Comparison of ENCODE assay signal across 8 mouse cellular contexts in the genomic region with DNA sequence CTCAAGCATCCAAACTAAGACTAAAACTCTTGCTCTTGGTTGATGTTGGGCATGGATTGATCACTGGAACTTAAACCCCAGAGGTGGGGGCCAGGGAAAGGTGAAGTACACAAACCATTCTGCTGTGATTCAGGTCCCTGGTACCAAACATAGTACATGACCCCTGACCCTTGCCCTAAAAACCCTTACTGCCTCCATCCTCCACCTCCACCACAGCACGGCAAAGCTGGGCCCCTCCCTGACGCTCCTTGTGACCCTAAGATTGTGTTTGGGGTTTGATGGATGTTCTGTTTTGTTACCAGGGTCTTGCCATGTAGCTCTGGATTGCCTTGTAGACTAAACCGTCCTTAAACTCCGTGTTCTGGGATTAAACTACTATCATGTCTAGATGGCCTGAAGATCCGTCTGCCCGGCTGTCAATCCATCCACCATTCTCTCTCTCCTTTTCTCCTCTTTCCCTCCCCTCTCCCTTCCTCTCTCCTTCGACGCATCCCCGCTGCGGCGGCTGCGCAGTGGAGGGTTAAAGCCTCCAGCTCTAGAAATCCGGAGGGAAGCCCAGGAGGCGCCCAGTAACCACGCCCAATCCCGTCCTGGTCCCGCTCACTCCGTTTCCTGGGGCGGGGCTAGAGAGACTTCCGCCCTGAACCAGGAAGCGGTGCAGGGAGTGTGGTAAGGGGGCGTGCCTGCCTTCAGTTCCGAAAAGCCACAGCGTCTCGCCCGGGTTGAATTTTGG. TPM values are rescaled to one million over a fixed set of nuclear protein-coding genes. Genes with fewer than 3 reads are reported as not detected.
DNase-seq lines count a peak whose midpoint lies in the region; ATAC-seq lines count a peak whose summit lies in the region.

Armc7 (plus strand) TSS at position 643 of the 733 bp plus-strand sequence.

- WGBS in embryonic facial prominence, embryonic 14.5 days = under 1% methylated on average over 26 of the region's 26 CpGs
- WGBS in kidney, embryonic 14.5 days = under 1% methylated on average over 26 of the region's 26 CpGs
- under 1% methylated on average over 26 of the region's 26 CpGs for WGBS in limb, embryonic 15.5 days

- H3K4me1 ChIP-seq in embryonic facial prominence, embryonic 14.5 days (ENCODE audit: control insufficient read depth, insufficient read depth, low read length) = peaks cover 10% of the 10 kb centered on the region; the same call in 1 of the 2 replicates
- H3K4me1 ChIP-seq in kidney, embryonic 14.5 days (ENCODE audit: control insufficient read depth, insufficient read depth, low read length) = peaks cover 26% of the 10 kb centered on the region
- peaks cover 22% of the 10 kb centered on the region for H3K4me1 ChIP-seq in limb, embryonic 15.5 days

- no peaks in the 10 kb centered on the region for H3K9me3 ChIP-seq in embryonic facial prominence, embryonic 14.5 days (ENCODE audit: control insufficient read depth, low read length)
- no peaks in the 10 kb centered on the region for H3K9me3 ChIP-seq in kidney, embryonic 14.5 days (ENCODE audit: control insufficient read depth, low read length)
- no peaks in the 10 kb centered on the region for H3K9me3 ChIP-seq in limb, embryonic 15.5 days

- H3K4me2 ChIP-seq in embryonic facial prominence, embryonic 14.5 days (ENCODE audit: low read depth, low read length) = peak within 1 kb of the TSS; percentile 81
- H3K4me2 ChIP-seq in kidney, embryonic 14.5 days (replicated peaks; ENCODE audit: low read depth, low read length) = peak within 1 kb of the TSS; percentile 89
- peak within 1 kb of the TSS; percentile 91 for H3K4me2 ChIP-seq in limb, embryonic 15.5 days

- H3K36me3 ChIP-seq in embryonic facial prominence, embryonic 14.5 days (ENCODE audit: control insufficient read depth, insufficient read depth, low read length) = 0 out of 2 replicates have a peak, but pooled peaks cover 3% of the 10 kb centered on the region
- peaks cover 8% of the 10 kb centered on the region; the same call in 1 of the 2 replicates for H3K36me3 ChIP-seq in kidney, embryonic 14.5 days (ENCODE audit: control insufficient read depth, insufficient read depth, low read length)
- H3K36me3 ChIP-seq in limb, embryonic 15.5 days = peaks cover 5% of the 10 kb centered on the region

- H3K27me3 ChIP-seq in embryonic facial prominence, embryonic 14.5 days (replicated peaks; ENCODE audit: control insufficient read depth, insufficient read depth, low read length) = no peaks in the 10 kb centered on the region
- H3K27me3 ChIP-seq in kidney, embryonic 14.5 days (ENCODE audit: control insufficient read depth, insufficient read depth, low read length) = no peaks in the 10 kb centered on the region
- no peaks in the 10 kb centered on the region for H3K27me3 ChIP-seq in limb, embryonic 15.5 days

- peak within 1 kb of the TSS; percentile 72 for H3K4me3 ChIP-seq in embryonic facial prominence, embryonic 14.5 days (ENCODE audit: low read depth, low read length)
- H3K4me3 ChIP-seq in kidney, embryonic 14.5 days (ENCODE audit: low read length) = peak within 1 kb of the TSS; percentile 94
- peak within 1 kb of the TSS; percentile 84 for H3K4me3 ChIP-seq in limb, embryonic 15.5 days

- H3K9ac ChIP-seq in embryonic facial prominence, embryonic 14.5 days (ENCODE audit: low read depth, low read length) = peak within 1 kb of the TSS; percentile 84
- H3K9ac ChIP-seq in kidney, embryonic 14.5 days (ENCODE audit: low read depth, low read length) = peak within 1 kb of the TSS; percentile 80
- H3K9ac ChIP-seq in limb, embryonic 15.5 days = peak within 1 kb of the TSS; percentile 76

- H3K27ac ChIP-seq in embryonic facial prominence, embryonic 14.5 days (replicated peaks; ENCODE audit: low read depth, low read length) = peak within 1 kb of the TSS; percentile 84
- peak within 1 kb of the TSS; percentile 78; the same call in 1 of the 2 replicates for H3K27ac ChIP-seq in kidney, embryonic 14.5 days (ENCODE audit: low read depth, low read length)
- H3K27ac ChIP-seq in limb, embryonic 15.5 days = peak within 1 kb of the TSS; percentile 77

- DNase-seq in 3T3-L1 (ENCODE audit: low read depth, low spot score) = peak; percentile 99
- peak; percentile 77 to 92 for DNase-seq in adrenal gland, postnatal 4 days (ENCODE audit: low spot score in 2 of 2)
- peak; percentile 99 for DNase-seq in embryonic facial prominence, embryonic 14.5 days (ENCODE audit: low spot score)
- peak; percentile 96 for DNase-seq in heart, adult 9 months (ENCODE audit: low spot score in 2 of 2)
- peak; percentile 83 to 86 for DNase-seq in monocyte, adult 2 months (ENCODE audit: low read depth in 1 of 2, low spot score in 2 of 2)
- DNase-seq in spleen, postnatal 36 days (ENCODE audit: low spot score in 2 of 2) = peak; percentile 91 to 93

- ATAC-seq in embryonic facial prominence, embryonic 14.5 days (ENCODE audit: low read depth) = peak; percentile 99
- ATAC-seq in kidney, embryonic 14.5 days (ENCODE audit: low FRiP score, low TSS enrichment) = peak; percentile 97
- peak; percentile 94 for ATAC-seq in limb, embryonic 15.5 days (ENCODE audit: insufficient number of reproducible peaks, low FRiP score, low TSS enrichment, low read depth)

RNA-seq across cellular contexts. Expression of gene Armc7, which starts in this region (rescaled TPM):
- total RNA-seq in adrenal gland, postnatal 4 days (2021) = 1 to 10 TPM; 7.6 to 8.5 TPM
- 7.6 TPM in 2 replicates for polyA plus RNA-seq in embryonic facial prominence, embryonic 14.5 days (2014; fragmentation: Nextera tagmentation; extraction: Ambion mirVana)
- polyA plus RNA-seq in kidney, embryonic 14.5 days (2014; fragmentation: Nextera tagmentation; extraction: Ambion mirVana) = 5.7 and 7.9 TPM in 2 replicates
- polyA plus RNA-seq in limb, embryonic 15.5 days (2015; fragmentation: Nextera tagmentation; extraction: Ambion mirVana) = 7.2 and 7.8 TPM in 2 replicates

Comparison
In these comparisons a context has a peak if more than half of its experiments do, and no peak if none do; other contexts are left out.
1. Peak in every context shown above with its lines: DNase-seq, ATAC-seq, H3K4me3 ChIP-seq and H3K27ac ChIP-seq.